8 mouse cellular contexts compared by ENCODE assay signal in genomic region chr9:71806422-71806805, GRCm38 (mm10). TPM values are rescaled to one million over a fixed set of nuclear protein-coding genes. Genes with fewer than 3 reads are reported as not detected.
A peak's percentile ranks its signal among the peaks of the same experiment; 100 is the strongest.
DNase-seq lines count a peak whose midpoint lies in the region; ATAC-seq and TF ChIP-seq lines count a peak whose summit lies in the region.

No protein-coding gene starts in this region.

- no peak overlapping the region for H3K4me3 ChIP-seq in kidney, embryonic 15.5 days (replicated peaks)
- no peak overlapping the region for H3K4me3 ChIP-seq in heart, adult 2 months
- no peak overlapping the region for H3K4me3 ChIP-seq in kidney, postnatal 0 days (replicated peaks; ENCODE audit: low read depth, low read length)
- H3K4me3 ChIP-seq in liver, embryonic 13.5 days (replicated peaks): no peak overlapping the region
- no peak overlapping the region for H3K4me3 ChIP-seq in olfactory bulb, adult 2 months (ENCODE audit: insufficient read depth, low read depth, low read length)

- H3K27me3 ChIP-seq in kidney, embryonic 15.5 days: no peaks in the 10 kb centered on the region
- no peaks in the 10 kb centered on the region for H3K27me3 ChIP-seq in heart, adult 2 months (ENCODE audit: control insufficient read depth, insufficient read depth, low read length)
- no peaks in the 10 kb centered on the region for H3K27me3 ChIP-seq in kidney, postnatal 0 days (ENCODE audit: insufficient read depth, low read length)
- peaks cover 6% of the 10 kb centered on the region; the same call in 1 of the 2 replicates for H3K27me3 ChIP-seq in liver, embryonic 13.5 days

- peak; percentile 78 for DNase-seq in kidney, adult 11 months
- DNase-seq in embryo, embryonic 11 days: peak; percentile 83
- DNase-seq in heart, adult 2 months: peak; percentile 69 to 82
- DNase-seq in kidney, postnatal 0 days (ENCODE audit: low spot score): peak; percentile 91
- DNase-seq in liver, embryonic 13.5 days: peak; percentile 35
- peak; percentile 72 for DNase-seq in testis, postnatal 14 days (ENCODE audit: low spot score)

- no peaks in the 10 kb centered on the region for H3K79me2 ChIP-seq in heart, adult 2 months (replicated peaks; ENCODE audit: control insufficient read depth, insufficient read depth, low read length)

- H3K36me3 ChIP-seq in kidney, embryonic 15.5 days: no peaks in the 10 kb centered on the region
- no peaks in the 10 kb centered on the region for H3K36me3 ChIP-seq in heart, adult 2 months (ENCODE audit: control insufficient read depth, insufficient read depth, low read length)
- H3K36me3 ChIP-seq in kidney, postnatal 0 days (ENCODE audit: insufficient read depth, low read length): no peaks in the 10 kb centered on the region
- no peaks in the 10 kb centered on the region for H3K36me3 ChIP-seq in liver, embryonic 13.5 days

- intact Hi-C loops in heart, adult 2 months (cut with DNase I): loop anchor here (1.0 to 10.0 kb wide), 3 partner anchors 36 to 262 kb away; no protein-coding TSS in a partner anchor

- peaks cover 30% of the 10 kb centered on the region for H3K4me1 ChIP-seq in kidney, embryonic 15.5 days
- H3K4me1 ChIP-seq in heart, adult 2 months (ENCODE audit: control insufficient read depth, insufficient read depth, low read length): no peaks in the 10 kb centered on the region
- 0 out of 2 replicates have a peak, but pooled peaks cover 9% of the 10 kb centered on the region for H3K4me1 ChIP-seq in kidney, postnatal 0 days (replicated peaks; ENCODE audit: insufficient read depth, low read length)
- no peaks in the 10 kb centered on the region for H3K4me1 ChIP-seq in liver, embryonic 13.5 days (replicated peaks)
- peaks cover 12% of the 10 kb centered on the region for H3K4me1 ChIP-seq in olfactory bulb, adult 2 months (ENCODE audit: control insufficient read depth, insufficient read depth, low read length)

- no peak for TF ChIP-seq POLR2A in heart, adult 2 months (IDR thresholded peaks at IDR 0.05; ENCODE audit: insufficient read depth, low read depth, low read length)
- no peak for TF ChIP-seq POLR2A in olfactory bulb, adult 2 months (IDR thresholded peaks at IDR 0.05; ENCODE audit: insufficient read depth, low read depth, low read length)

- peak; percentile 97 for TF ChIP-seq CTCF in heart, adult 2 months (IDR thresholded peaks at IDR 0.05)
- peak; percentile 98 for TF ChIP-seq CTCF in kidney, postnatal 0 days (IDR thresholded peaks at IDR 0.05; ENCODE audit: low read depth)
- TF ChIP-seq CTCF in olfactory bulb, adult 2 months (IDR thresholded peaks at IDR 0.05; ENCODE audit: insufficient read depth, low read depth, low read length): 0 out of 2 replicates have a peak, but pooled peaks have one; percentile 47

- whole genome bisulfite sequencing in kidney, embryonic 15.5 days: 3% methylated on average over 2 of the region's 2 CpGs
- WGBS in heart, adult 2 months: 6% methylated on average over 2 of the region's 2 CpGs
- WGBS in kidney, postnatal 0 days: 0% methylated on average over 2 of the region's 2 CpGs
- 1% methylated on average over 2 of the region's 2 CpGs for whole genome bisulfite sequencing in liver, embryonic 13.5 days (ENCODE audit: insufficient replicate concordance)
- WGBS in olfactory bulb, adult 2 months: 2% methylated on average over 2 of the region's 2 CpGs

- H3K9me3 ChIP-seq in kidney, embryonic 15.5 days (replicated peaks): no peaks in the 10 kb centered on the region
- no peaks in the 10 kb centered on the region for H3K9me3 ChIP-seq in kidney, postnatal 0 days (replicated peaks; ENCODE audit: low read length)
- no peaks in the 10 kb centered on the region for H3K9me3 ChIP-seq in liver, embryonic 13.5 days (replicated peaks)

- ATAC-seq in kidney, embryonic 15.5 days (replicated peaks; ENCODE audit: low FRiP score): no peak; the same call in 1 of the 2 replicates
- 0 out of 2 replicates have a peak, but pooled peaks have one; percentile 47 for ATAC-seq in kidney, postnatal 0 days (replicated peaks; ENCODE audit: low FRiP score, low read depth)
- ATAC-seq in liver, embryonic 13.5 days (ENCODE audit: low read depth): no peak

- no peak overlapping the region for H3K4me2 ChIP-seq in kidney, embryonic 15.5 days
- no peak overlapping the region for H3K4me2 ChIP-seq in kidney, postnatal 0 days (ENCODE audit: low read length)
- no peak overlapping the region for H3K4me2 ChIP-seq in liver, embryonic 13.5 days

- TF ChIP-seq EP300 in heart, adult 2 months (IDR thresholded peaks at IDR 0.05; ENCODE audit: insufficient read depth, low read depth, low read length): peak; percentile 82; the same call in 1 of the 2 replicates

- no peak overlapping the region for H3K27ac ChIP-seq in kidney, embryonic 15.5 days
- H3K27ac ChIP-seq in heart, adult 2 months: no peak overlapping the region
- no peak overlapping the region for H3K27ac ChIP-seq in kidney, postnatal 0 days
- no peak overlapping the region for H3K27ac ChIP-seq in liver, embryonic 13.5 days
- H3K27ac ChIP-seq in olfactory bulb, adult 2 months (ENCODE audit: insufficient read depth, low read depth, low read length): no peak overlapping the region

- no peak overlapping the region for H3K9ac ChIP-seq in kidney, embryonic 15.5 days
- no peak overlapping the region for H3K9ac ChIP-seq in heart, adult 2 months (ENCODE audit: low read depth, low read length)
- H3K9ac ChIP-seq in kidney, postnatal 0 days (ENCODE audit: low read depth, low read length): no peak overlapping the region
- H3K9ac ChIP-seq in liver, embryonic 13.5 days: no peak overlapping the region

RNA-seq across cellular contexts. Expression of gene Cgnl1, which starts 35.0 kb away (rescaled TPM):
- polyA plus RNA-seq in kidney, embryonic 15.5 days (2015; fragmentation: Nextera tagmentation; extraction: Ambion mirVana): 27.3 and 30.6 TPM in 2 replicates
- total RNA-seq in heart, adult 2 months (2021): 10 to 100 TPM; 28.1 to 31.0 TPM
- polyA plus RNA-seq in heart, adult 2 months (2012; rRNA removed): 10.5 and 16.2 TPM in 2 replicates
- polyA plus RNA-seq in kidney, postnatal 0 days (2015; fragmentation: Nextera tagmentation; extraction: Ambion mirVana): 33.8 and 37.9 TPM in 2 replicates
- polyA plus RNA-seq in liver, embryonic 13.5 days (2015; fragmentation: Nextera tagmentation; extraction: Ambion mirVana): 1.9 and 2.2 TPM in 2 replicates
- not detected in 2 replicates for polyA plus RNA-seq in olfactory bulb, adult 2 months (2012; ENCODE audit: insufficient read depth, insufficient read length, low replicate concordance, missing spikeins)

Comparison
In these comparisons a context has a peak if more than half of its experiments do, and no peak if none do; other contexts are left out.
1. DNase-seq: peak in every context shown above with its lines; median percentile 91 in kidney, postnatal 0 days; 83 in embryo, embryonic 11 days; 78 in kidney, adult 11 months; 76 in heart, adult 2 months; 72 in testis, postnatal 14 days; 35 in liver, embryonic 13.5 days.
2. CTCF ChIP-seq: peak in every context shown above with its lines; median percentile 98 in kidney, postnatal 0 days; 97 in heart, adult 2 months; 47 in olfactory bulb, adult 2 months.